14 mouse cellular contexts compared by ENCODE assay signal in genomic region chr11:61647110-61647910, GRCm38 (mm10). TPM values are rescaled to one million over a fixed set of nuclear protein-coding genes. Genes with fewer than 3 reads are reported as not detected.
DNase-seq lines count a peak whose midpoint lies in the region; ATAC-seq lines count a peak whose summit lies in the region.
"Had no signal": no experiment of that assay in that cellular context is flagged by ENCODE, and none has a peak within 500 bp of the region (broad histone marks: within the 10 kb centered on the region; RNA-seq: fewer than 3 reads in every experiment).

No protein-coding gene starts in this region.

- peak; percentile 64 for ATAC-seq in activated CD4-positive, CD25-positive, alpha-beta regulatory T cell, adult 4 months
- ATAC-seq in neutrophil, adult 5-6 weeks (ENCODE audit: extremely low read depth, insufficient number of reproducible peaks, low FRiP score, poor library complexity, severe bottlenecking) = peak; percentile 63
- ATAC-seq: forebrain, postnatal 0 days had no signal

- DNase-seq in 416B (ENCODE audit: low read depth) = peak; percentile 70
- peak; percentile 86 for DNase-seq in CD4-positive helper T cell, adult 2 months (ENCODE audit: low read depth, low spot score)
- DNase-seq in lung, postnatal 10 days = no peak
- no peak for DNase-seq in layer of hippocampus, postnatal 36 days
- no peak for DNase-seq in urinary bladder, adult 2 months (ENCODE audit: low spot score)
- DNase-seq: adrenal gland, adult 8-10 months; forebrain, postnatal 0 days; kidney, adult 2 months; kidney, postnatal 25 days; liver, embryonic 13.5 days; right cerebral cortex, adult 18-20 months had no signal

RNA-seq across cellular contexts. Expression of gene Grap, which starts 5.8 kb away (rescaled TPM):
- 100 to 1,000 TPM; 171 to 177 TPM for polyA plus RNA-seq in activated CD4-positive, CD25-positive, alpha-beta regulatory T cell, adult 4 months (2017; shearing (Covaris generic))
- 85.2 and 100 TPM in 2 replicates for total RNA-seq in neutrophil, adult 5-6 weeks (2017)
- total RNA-seq in layer of hippocampus, postnatal 36 days (2021) = 1 to 10 TPM; 4.5 to 6.9 TPM
- 5.5 and 6.2 TPM in 2 replicates for polyA plus RNA-seq in urinary bladder, adult 2 months (2012; rRNA removed)

RNA-seq across cellular contexts. Expression of gene Fam83g, which starts 36.6 kb away (rescaled TPM):
- polyA plus RNA-seq in activated CD4-positive, CD25-positive, alpha-beta regulatory T cell, adult 4 months (2017; shearing (Covaris generic)) = under 1 TPM; 0.24 to 0.40 TPM
- 1.1 and 1.7 TPM in 2 replicates for total RNA-seq in neutrophil, adult 5-6 weeks (2017)
- not detected for total RNA-seq in layer of hippocampus, postnatal 36 days (2021)
- polyA plus RNA-seq in urinary bladder, adult 2 months (2012; rRNA removed) = 6.2 and 6.5 TPM in 2 replicates
- polyA plus RNA-seq: G1E had no signal

Comparison
In these comparisons a context has a peak if more than half of its experiments do, and no peak if none do; other contexts are left out.
1. DNase-seq: peak in 416B (single experiment) and CD4-positive helper T cell, adult 2 months (single experiment); none in lung, postnatal 10 days (single experiment), layer of hippocampus, postnatal 36 days (0 of 2) and urinary bladder, adult 2 months (single experiment).
2. RNA of gene Grap, which starts 5.8 kb away (total RNA-seq): 85.2 to 100 TPM in neutrophil, adult 5-6 weeks; 4.5 to 6.9 TPM in layer of hippocampus, postnatal 36 days; every median in the first group is over 10 times any median in the second.